Mouse (Mus musculus) layer of hippocampus, postnatal 10 days (tissue): Measurements from ENCODE around the gene Mgea5. TPM values are rescaled to one million over a fixed set of nuclear protein-coding genes. Genes with fewer than 3 reads are reported as not detected.

Experiments
- DNase-seq, 2 experiments: peaks; one replicate each; pipeline ENCODE4 v3.0.0; 2021; ENCODE audit warnings: low spot score in 2 of 2
- total RNA-seq, 2 experiments: library from RNA; stranded (reverse); gene quantifications; 2 replicates each; pipeline ENCODE4 v1.2.3; 2021

Gene Mgea5
- total RNA-seq, 2 experiments from 2014 or later = 134 to 157 TPM

- no peak for DNase-seq
Observed at GRCm38 (mm10) chr19:45748691-45749242, 34.9 kb downstream of the Mgea5 start.

- DNase-seq = no peak
Observed at GRCm38 (mm10) chr19:45748206-45748605, 35.4 kb downstream of the Mgea5 start.

GRCm38 (mm10) chr19:45747028-45747867 lies 36.4 kb downstream of the Mgea5 start:
- DNase-seq = peak; percentile 93 to 94

GRCm38 (mm10) chr19:45746153-45747020 lies 37.2 kb downstream of the Mgea5 start:
- peak; percentile 73 to 83 for DNase-seq

GRCm38 (mm10) chr19:45745344-45746152 lies 38.1 kb downstream of the Mgea5 start:
- DNase-seq = no peak

DNA sequence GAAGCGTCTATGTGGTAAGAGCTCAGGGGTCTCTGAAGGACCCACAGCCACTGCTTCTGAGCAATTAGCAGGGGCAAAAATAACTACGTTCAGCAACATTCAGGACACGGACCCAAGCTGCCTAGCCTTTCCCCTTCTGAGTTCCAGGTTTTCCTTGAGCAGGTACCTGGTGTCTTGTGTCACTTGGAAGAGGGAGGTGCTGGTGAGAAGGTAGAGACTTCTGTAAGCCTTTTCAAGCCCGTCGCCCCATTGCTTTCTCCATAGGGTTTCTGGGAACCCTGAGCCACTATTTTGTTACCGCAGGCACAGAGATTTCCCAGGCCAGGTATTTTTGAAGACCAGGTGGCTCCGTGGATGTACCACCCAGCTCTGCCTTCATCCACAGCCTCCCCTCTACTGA lies 40.0 kb downstream of the Mgea5 start:
- no peak for DNase-seq

GRCm38 (mm10) chr19:45742984-45743575 lies 40.6 kb downstream of the Mgea5 start:
- DNase-seq = no peak

DNA sequence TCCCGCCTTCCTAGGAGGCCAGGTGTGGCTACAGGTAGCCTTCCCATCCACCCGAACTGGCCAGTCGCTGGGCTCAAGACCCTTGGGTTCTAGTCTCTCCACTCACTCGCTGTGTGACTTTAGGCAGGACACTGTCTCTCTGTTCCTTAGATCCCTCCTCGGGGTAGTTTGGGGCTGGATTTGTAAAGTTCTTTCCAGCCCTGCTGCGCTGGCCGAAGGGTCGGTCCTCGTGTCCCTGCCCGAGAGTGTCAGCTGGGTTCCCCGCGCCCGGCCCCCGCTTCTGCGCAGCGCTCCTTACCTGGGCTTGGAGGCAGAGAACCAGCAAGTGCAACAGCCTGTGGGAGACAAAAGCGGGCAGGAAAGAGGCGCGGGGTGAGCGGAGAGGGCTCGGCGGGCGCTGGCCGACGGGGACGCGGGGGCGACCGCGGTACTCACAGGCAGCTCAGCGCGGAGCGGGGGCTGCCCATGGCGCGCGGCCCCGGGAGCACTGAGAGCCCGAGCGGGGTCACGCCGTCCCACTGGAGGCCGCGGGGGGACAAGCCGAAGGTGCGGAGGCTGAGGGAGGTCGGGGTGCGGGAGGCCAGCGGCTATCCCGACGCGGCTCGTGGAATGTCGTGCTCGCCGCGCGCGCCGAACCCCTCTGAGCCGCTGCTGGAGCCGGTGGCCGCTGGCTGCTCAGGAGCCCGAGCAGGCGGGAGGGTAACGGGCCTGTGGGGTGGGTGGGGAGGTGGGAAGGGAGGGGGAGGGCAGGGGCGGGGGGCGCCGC lies 41.2 kb downstream of the Mgea5 start, which contains the start of gene Fgf8:
Fgf8 (minus strand) TSS at position 698 of the 766 bp plus-strand sequence.
- no peak for DNase-seq

DNA sequence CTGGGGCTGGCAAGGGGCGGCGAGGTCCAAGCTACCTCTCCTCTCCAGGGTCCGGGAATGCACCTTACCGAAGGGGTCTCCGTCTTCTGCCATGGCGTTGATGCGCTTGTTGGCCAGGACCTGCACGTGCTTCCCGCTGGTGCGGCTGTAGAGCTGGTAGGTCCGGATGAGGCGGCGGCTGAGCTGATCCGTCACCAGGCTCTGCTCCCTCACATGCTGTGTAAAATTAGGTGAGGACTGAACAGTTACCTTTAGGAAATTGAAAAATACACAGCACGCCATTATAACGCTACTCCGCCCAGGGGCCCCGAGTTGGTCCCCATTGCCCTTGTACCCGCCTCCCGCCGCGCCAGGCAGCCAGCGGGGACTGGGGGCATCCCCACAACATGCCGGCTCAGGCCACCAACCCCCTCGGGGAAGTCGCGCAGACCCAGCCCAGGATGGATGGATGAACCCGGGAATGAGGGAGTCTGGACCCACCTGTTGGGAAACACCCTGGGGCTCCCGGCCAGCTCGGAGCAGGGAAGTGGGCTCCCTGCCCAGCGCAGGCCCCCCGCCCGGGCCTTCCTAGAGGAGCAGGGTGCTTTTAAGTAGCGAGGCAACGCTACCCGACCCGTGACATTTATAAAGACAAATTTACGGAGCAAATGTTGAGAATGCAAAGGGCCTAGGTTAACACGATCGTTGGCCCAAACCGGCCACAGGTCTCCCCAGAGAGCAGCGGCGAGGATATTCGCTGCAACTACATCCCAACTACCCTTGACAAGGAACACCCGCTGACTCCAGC lies 42.0 kb downstream of the Mgea5 start:
- DNase-seq = no peak

DNA sequence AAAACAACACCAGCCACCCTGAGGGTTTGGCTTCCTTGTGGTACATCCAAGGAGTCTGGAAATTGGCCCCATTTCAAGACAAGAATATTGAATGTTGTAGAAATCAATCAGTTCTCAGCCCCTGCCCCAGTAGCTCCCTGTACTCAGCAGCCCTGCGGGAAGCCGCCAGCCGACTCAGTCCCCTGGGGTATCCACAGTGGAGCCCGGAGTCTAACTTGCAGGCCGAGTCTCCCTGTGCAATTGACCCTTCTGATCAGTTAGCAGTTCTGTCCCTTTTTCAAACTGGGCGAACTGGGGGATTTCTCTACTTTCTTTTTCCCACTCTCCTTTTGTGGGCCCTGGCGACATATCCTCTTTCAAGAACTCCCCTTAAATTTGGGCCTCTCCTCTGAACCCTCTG lies 42.8 kb downstream of the Mgea5 start:
- no peak for DNase-seq

DNA sequence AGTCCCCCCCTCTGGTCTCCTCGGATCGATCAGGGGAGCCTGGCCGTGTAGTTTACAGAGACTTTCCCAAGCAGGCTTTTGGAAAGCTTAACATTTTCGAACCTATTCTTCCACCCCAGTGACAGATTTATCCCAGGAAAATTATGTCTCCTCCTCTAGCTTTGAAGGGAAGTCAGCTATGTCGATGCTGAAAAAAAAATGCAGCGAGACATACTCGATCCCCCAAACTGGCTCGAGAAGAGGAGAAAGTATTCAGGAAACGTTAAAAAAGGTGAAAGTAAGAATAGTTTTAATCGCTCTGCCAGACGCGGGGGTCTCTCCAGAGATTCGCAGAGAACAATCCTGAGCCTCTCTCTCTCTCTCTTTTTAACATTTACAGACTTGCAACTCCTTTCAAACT lies 43.4 kb downstream of the Mgea5 start:
- DNase-seq = no peak

DNA sequence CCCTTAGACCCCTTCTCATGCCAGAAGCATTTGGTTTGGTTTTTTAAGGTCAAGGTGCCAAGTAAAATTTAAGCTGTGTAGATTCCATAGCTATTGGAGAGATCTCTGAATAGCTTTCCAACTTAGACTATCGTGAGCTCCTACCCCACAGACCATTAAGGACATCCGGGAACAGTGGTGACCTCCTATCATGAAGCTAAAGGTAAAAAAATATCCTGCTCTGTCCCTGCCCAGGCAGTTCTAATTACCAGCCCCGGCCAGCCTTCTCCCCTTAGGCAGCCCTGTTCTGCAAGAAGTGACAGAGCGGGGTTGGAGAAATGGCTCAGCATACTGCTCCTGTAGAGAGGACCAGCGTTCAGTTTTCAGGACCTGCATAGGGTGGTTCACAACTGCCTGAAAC lies 45.1 kb downstream of the Mgea5 start:
- DNase-seq = no peak

DNA sequence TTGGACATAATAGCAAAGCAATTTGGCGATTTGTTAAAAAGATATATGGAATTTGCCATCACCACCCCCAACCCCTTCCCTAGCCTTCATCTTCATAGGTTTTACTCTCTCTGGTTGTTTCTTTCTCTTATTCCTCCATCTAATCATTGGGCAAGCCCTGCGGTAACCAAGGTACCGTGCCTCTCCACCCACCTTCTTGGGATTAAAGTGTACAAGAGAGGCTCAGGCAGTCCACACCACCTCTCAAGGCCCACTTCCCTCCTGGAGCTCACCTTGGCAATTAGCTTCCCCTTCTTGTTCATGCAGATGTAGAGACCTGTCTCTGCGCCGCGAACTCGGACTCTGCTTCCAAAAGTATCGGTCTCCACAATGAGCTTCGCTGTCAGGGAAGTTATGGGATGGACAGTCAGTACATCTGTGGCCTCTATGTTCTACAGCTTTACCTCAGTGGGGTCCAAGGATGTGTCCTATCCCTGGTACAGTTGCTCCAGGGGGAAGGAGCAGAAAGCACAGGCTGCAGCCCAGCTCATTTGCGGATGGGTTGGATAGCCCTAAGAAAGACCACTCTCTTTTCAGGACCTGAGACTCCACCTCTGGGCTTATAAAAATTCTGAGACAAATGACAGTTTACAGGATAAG lies 45.7 kb downstream of the Mgea5 start:
- DNase-seq = no peak

- DNase-seq = no peak
Observed at GRCm38 (mm10) chr19:45737208-45737845, 46.3 kb downstream of the Mgea5 start.

- peak; percentile 28 to 41 for DNase-seq
Observed at GRCm38 (mm10) chr19:45736855-45737207, 46.8 kb downstream of the Mgea5 start.

- no peak for DNase-seq
Observed at GRCm38 (mm10) chr19:45736241-45736640, 47.4 kb downstream of the Mgea5 start.

- DNase-seq = no peak
Observed at GRCm38 (mm10) chr19:45734762-45735161, 48.9 kb downstream of the Mgea5 start.

DNA sequence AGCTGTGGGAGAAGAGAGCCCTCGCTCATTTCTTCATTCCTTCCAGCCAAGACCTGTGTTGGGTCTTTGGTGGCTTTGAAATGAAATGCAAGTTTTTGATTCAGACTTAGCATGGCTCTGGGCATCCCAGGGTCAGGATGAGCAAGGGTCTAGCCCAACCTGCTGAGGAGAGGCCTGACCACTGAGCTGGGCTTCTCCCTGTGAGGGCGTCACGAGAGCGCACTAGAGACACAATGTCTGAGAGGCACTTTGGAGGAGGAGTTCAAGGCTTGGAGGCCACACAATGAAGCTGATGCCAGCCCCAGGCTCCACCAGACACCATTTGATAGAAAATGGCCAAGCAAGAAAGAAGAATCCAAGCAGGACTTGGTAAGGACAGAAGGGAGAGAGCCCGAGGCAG lies 49.4 kb downstream of the Mgea5 start:
- DNase-seq = no peak
